Mouse (Mus musculus) midbrain, embryonic 12.5 days (tissue): ENCODE results near the gene Pigc. TPM values are rescaled to one million over a fixed set of nuclear protein-coding genes. Genes with fewer than 3 reads are reported as not detected.

ENCODE experiments used
- ATAC-seq: fragments of 200-750 bp; cut with Nextera tagmentation; 2 replicates; pipeline ENCODE4 v1.8.0; 2017; ENCODE audit warnings: low read depth, moderate TSS enrichment, moderate library complexity; ENCODE audit not compliant: low FRiP score
- H3K27ac ChIP-seq: fragments of 300-500 bp; sonication (generic); replicated peaks from 2 replicates; pipeline ENCODE4 v1.5.1; 2016; ENCODE audit warnings: mild to moderate bottlenecking
- H3K27me3 ChIP-seq: fragments of 300-500 bp; sonication (generic); 2 replicates; pipeline ENCODE4 v1.6.1; 2016; ENCODE audit warnings: mild to moderate bottlenecking
- H3K36me3 ChIP-seq: fragments of 300-500 bp; sonication (generic); 2 replicates; pipeline ENCODE4 v1.6.1; 2016
- H3K4me1 ChIP-seq: fragments of 300-500 bp; sonication (generic); 2 replicates; pipeline ENCODE4 v1.6.1; 2016
- H3K4me2 ChIP-seq: fragments of 300-500 bp; sonication (generic); replicated peaks from 2 replicates; pipeline ENCODE4 v1.6.1; 2016; ENCODE audit warnings: mild to moderate bottlenecking, moderate library complexity
- H3K4me3 ChIP-seq: fragments of 300-500 bp; sonication (generic); 2 replicates; pipeline ENCODE4 v1.5.1; 2016; ENCODE audit warnings: mild to moderate bottlenecking
- H3K9ac ChIP-seq: fragments of 300-500 bp; sonication (generic); replicated peaks from 2 replicates; pipeline ENCODE4 v1.6.1; 2016; ENCODE audit warnings: mild to moderate bottlenecking, moderate library complexity
- H3K9me3 ChIP-seq: fragments of 300-500 bp; sonication (generic); 2 replicates; pipeline ENCODE4 v1.6.1; 2016; ENCODE audit warnings: mild to moderate bottlenecking
- WGBS: fragments of 180-500 bp; shearing (Covaris S2); methylation state at CpG from one replicate; pipeline ENCODE4 v1.1.7; 2016; 5-methylcytosine and 5-hydroxymethylcytosine counted together
- polyA plus RNA-seq: library from polyadenylated mRNA; unstranded; fragments of >200 nt; fragmentation: Nextera tagmentation; extraction: Ambion mirVana; gene quantifications from 2 replicates; pipeline ENCODE4 v1.2.1, GENCODE M21; 2016

The Pigc gene
- 32.7 and 34.9 TPM in 2 replicates for polyA plus RNA-seq

DNA sequence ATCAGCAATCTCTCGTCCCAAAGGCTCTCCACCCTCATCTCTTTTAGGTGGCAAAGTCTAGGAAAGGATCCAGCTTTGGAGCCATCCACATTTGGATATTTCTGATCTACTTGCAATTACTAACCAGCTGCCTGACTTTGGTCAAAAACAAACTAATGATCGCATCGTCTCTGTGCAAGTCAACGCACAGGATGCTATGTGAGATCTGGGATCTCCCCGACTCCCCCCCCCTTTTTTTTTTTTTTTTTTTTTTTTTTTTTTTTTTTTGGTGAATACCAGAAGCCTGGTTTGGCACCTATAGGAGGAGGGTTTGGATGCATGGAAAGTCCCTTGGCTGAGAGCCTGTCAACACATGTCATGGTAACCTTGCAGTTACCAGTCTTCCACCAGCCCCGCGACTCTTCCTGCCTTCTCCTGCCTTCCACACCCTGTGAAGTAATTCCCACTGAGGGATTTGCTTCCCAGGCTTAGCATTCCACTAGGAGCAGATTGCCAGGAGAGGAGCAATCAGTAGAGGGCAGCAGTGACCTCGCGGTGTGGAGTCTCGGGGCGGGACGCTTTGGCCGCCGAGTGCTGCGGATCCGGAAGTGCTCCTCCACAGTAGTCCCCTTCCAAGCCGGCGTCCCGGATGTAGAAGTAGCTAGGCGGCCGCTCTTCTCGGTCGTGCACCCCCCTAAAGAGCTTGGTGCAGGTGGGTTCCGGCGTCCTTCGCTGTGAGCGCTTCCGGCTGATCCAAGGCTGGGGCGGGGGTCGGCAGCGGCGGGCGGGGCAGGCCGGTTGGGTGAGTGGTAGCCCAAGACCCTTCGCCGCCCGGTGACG is at the start of gene Pigc:
Gene Pigc (plus strand): TSS at position 598 of the 819 bp plus-strand sequence.
- H3K27ac ChIP-seq, result peak within 1 kb of the TSS; percentile 81
- 4% methylated on average over 38 of the region's 38 CpGs for WGBS
- H3K4me1 ChIP-seq, result peaks cover 7% of the 10 kb centered on the region
- peak; percentile 99 for ATAC-seq
- peak within 1 kb of the TSS; percentile 80 for H3K9ac ChIP-seq
- peaks cover 6% of the 10 kb centered on the region; the same call in 1 of the 2 replicates for H3K27me3 ChIP-seq
- H3K4me2 ChIP-seq, result peak within 1 kb of the TSS; percentile 59
- H3K36me3 ChIP-seq, result peaks cover 3% of the 10 kb centered on the region; the same call in 1 of the 2 replicates
- peak within 1 kb of the TSS; percentile 71 for H3K4me3 ChIP-seq
- no peaks in the 10 kb centered on the region for H3K9me3 ChIP-seq

- Histone ChIP-seq H3K4me3 (no peak overlapping the region), H3K36me3 (no peaks in the 10 kb centered on the region), H3K9me3 (no peaks in the 10 kb centered on the region), H3K27ac (no peak overlapping the region), H3K9ac (no peak overlapping the region), H3K4me1 (0 out of 2 replicates have a peak, but pooled peaks cover 4% of the 10 kb centered on the region), H3K27me3 (no peaks in the 10 kb centered on the region), H3K4me2 (no peak overlapping the region)
- no peak for ATAC-seq
- WGBS, result 91% methylated on average over 2 of the region's 2 CpGs
Observed at GRCm38 (mm10) chr1:161919594-161919993, 49.4 kb upstream of the Pigc start.

- Histone ChIP-seq H3K36me3 (no peaks in the 10 kb centered on the region), H3K4me3 (no peak overlapping the region), H3K9me3 (no peaks in the 10 kb centered on the region), H3K4me2 (no peak overlapping the region), H3K27me3 (no peaks in the 10 kb centered on the region), H3K27ac (no peak overlapping the region), H3K9ac (no peak overlapping the region), H3K4me1 (0 out of 2 replicates have a peak, but pooled peaks cover 4% of the 10 kb centered on the region)
- ATAC-seq, result no peak
- 87% methylated on average over 9 of the region's 9 CpGs for WGBS
Observed at GRCm38 (mm10) chr1:161920475-161921454, 48.2 kb upstream of the Pigc start.

DNA sequence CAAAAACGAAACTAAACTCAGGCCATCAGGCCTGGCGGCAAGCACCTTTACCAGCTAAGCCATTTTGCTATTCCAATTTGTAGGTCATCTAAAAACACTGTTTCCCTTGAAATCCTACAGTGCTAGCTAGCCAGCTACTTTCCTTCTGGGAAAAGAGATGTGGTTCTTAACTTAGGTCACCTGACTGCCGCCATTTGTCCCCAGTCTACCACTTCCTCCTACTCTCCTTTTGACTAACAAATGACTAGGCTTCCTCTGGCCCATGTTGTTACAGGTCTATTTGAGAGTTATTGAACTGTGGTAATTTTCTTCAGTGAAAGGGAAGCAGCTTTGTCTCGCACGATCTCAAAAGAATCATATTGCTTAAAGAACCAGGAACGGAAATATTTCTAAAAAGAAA is 47.1 kb upstream of the Pigc start:
- H3K27ac ChIP-seq, result no peak overlapping the region
- H3K4me1 ChIP-seq, result 0 out of 2 replicates have a peak, but pooled peaks cover 4% of the 10 kb centered on the region
- no peaks in the 10 kb centered on the region for H3K36me3 ChIP-seq
- H3K27me3 ChIP-seq, result no peaks in the 10 kb centered on the region
- ATAC-seq, result no peak
- H3K9me3 ChIP-seq, result no peaks in the 10 kb centered on the region
- H3K4me3 ChIP-seq, result no peak overlapping the region
- H3K9ac ChIP-seq, result no peak overlapping the region
- 84% methylated on average over 6 of the region's 6 CpGs for WGBS
- no peak overlapping the region for H3K4me2 ChIP-seq

- Histone ChIP-seq H3K4me1 (no peaks in the 10 kb centered on the region), H3K27ac (no peak overlapping the region), H3K4me3 (no peak overlapping the region), H3K4me2 (no peak overlapping the region), H3K9me3 (no peaks in the 10 kb centered on the region), H3K9ac (no peak overlapping the region), H3K36me3 (no peaks in the 10 kb centered on the region), H3K27me3 (no peaks in the 10 kb centered on the region)
- ATAC-seq, result no peak
- WGBS, result 52% methylated on average over 3 of the region's 3 CpGs
Observed at GRCm38 (mm10) chr1:161924321-161924720, 44.7 kb upstream of the Pigc start.

- no peaks in the 10 kb centered on the region for H3K9me3 ChIP-seq
- H3K4me1 ChIP-seq, result no peaks in the 10 kb centered on the region
- H3K27me3 ChIP-seq, result no peaks in the 10 kb centered on the region
- no peak overlapping the region for H3K9ac ChIP-seq
- no peak overlapping the region for H3K4me2 ChIP-seq
- H3K36me3 ChIP-seq, result no peaks in the 10 kb centered on the region
- 87% methylated on average over 13 of the region's 13 CpGs for WGBS
- no peak for ATAC-seq
- H3K4me3 ChIP-seq, result no peak overlapping the region
- H3K27ac ChIP-seq, result no peak overlapping the region
Observed at GRCm38 (mm10) chr1:161925281-161925805, 43.6 kb upstream of the Pigc start.

- H3K27me3 ChIP-seq, result no peaks in the 10 kb centered on the region
- H3K27ac ChIP-seq, result no peak overlapping the region
- H3K4me3 ChIP-seq, result no peak overlapping the region
- ATAC-seq, result no peak
- H3K4me1 ChIP-seq, result no peaks in the 10 kb centered on the region
- no peak overlapping the region for H3K9ac ChIP-seq
- 90% methylated on average over 2 of the region's 2 CpGs for WGBS
- H3K9me3 ChIP-seq, result no peaks in the 10 kb centered on the region
- no peaks in the 10 kb centered on the region for H3K36me3 ChIP-seq
- H3K4me2 ChIP-seq, result no peak overlapping the region
Observed at GRCm38 (mm10) chr1:161927976-161928375, 41.0 kb upstream of the Pigc start.

GRCm38 (mm10) chr1:161931313-161931712 is 37.7 kb upstream of the Pigc start:
- Histone ChIP-seq H3K4me1 (no peaks in the 10 kb centered on the region), H3K4me2 (no peak overlapping the region), H3K27ac (no peak overlapping the region), H3K27me3 (no peaks in the 10 kb centered on the region), H3K4me3 (no peak overlapping the region), H3K36me3 (no peaks in the 10 kb centered on the region), H3K9me3 (no peaks in the 10 kb centered on the region), H3K9ac (no peak overlapping the region)
- WGBS, result 79% methylated on average over 4 of the region's 4 CpGs
- no peak for ATAC-seq

DNA sequence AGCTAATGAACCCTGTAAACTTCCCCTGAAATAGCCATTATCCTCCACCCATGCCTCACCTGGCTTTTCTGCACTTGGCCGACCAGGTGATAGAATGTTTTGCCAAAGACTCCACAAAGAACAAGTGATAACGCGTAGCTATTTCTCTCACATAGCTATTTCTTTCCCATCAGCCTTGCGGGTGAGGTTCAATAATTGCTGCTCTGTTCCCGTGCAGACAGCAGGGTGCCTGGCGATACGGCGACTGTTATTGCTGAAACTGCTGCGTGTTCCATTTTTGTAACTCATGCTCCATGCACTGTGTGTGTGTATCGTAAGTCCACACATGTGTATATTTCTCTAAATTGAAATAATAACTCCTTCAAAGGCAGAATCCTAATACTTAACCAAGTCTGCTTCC is 37.2 kb upstream of the Pigc start:
- Histone ChIP-seq H3K9ac (no peak overlapping the region), H3K4me3 (no peak overlapping the region), H3K4me2 (no peak overlapping the region), H3K36me3 (no peaks in the 10 kb centered on the region), H3K27ac (no peak overlapping the region), H3K4me1 (no peaks in the 10 kb centered on the region), H3K27me3 (no peaks in the 10 kb centered on the region), H3K9me3 (no peaks in the 10 kb centered on the region)
- ATAC-seq, result no peak
- 89% methylated on average over 10 of the region's 10 CpGs for WGBS

DNA sequence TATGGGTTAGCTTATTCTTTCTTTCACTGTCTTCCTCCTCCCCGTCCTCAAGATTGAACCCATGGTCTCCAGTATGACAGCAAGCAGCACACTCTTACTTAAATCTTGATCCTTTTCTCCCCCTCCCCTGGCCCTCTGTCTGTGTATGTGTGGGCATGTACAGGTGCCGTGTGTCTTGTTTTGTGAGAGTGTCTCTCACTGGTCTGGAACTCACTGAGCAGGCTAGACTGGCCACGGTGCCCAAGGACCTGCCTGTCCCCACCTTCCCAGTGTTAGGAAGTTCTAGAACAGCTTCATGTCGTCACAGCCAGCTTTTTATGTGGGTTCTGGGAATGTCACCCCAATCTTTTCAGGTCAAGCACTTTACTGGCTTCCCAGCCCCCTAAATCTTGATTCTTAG is 36.7 kb upstream of the Pigc start:
- H3K27ac ChIP-seq, result no peak overlapping the region
- H3K4me2 ChIP-seq, result no peak overlapping the region
- no peaks in the 10 kb centered on the region for H3K36me3 ChIP-seq
- no peaks in the 10 kb centered on the region for H3K4me1 ChIP-seq
- ATAC-seq, result no peak
- H3K4me3 ChIP-seq, result no peak overlapping the region
- no peak overlapping the region for H3K9ac ChIP-seq
- no peaks in the 10 kb centered on the region for H3K9me3 ChIP-seq
- WGBS, result 94% methylated on average over 4 of the region's 4 CpGs
- no peaks in the 10 kb centered on the region for H3K27me3 ChIP-seq

DNA sequence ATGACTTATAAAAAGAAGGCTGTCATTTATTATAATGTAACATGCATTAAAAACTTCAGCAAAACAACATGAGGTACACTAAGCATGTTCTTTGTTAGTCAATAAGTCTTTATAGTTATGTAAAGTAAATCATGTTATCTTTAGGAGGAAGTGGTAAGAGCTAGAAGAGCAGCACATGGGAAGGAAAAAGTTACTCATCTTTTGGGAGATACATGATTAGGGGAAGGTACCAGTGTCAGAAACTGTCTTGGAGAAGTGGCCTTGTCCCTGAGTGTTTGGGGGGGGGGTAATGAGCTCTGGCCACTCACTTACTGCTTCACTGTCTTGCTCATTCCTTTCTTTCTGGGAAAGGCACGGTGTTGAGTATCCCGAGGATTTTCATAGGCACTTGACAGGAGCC is 26.9 kb upstream of the Pigc start:
- Histone ChIP-seq H3K4me3 (no peak overlapping the region), H3K4me2 (no peak overlapping the region), H3K36me3 (no peaks in the 10 kb centered on the region), H3K27ac (no peak overlapping the region), H3K4me1 (no peaks in the 10 kb centered on the region), H3K9me3 (no peaks in the 10 kb centered on the region), H3K27me3 (no peaks in the 10 kb centered on the region), H3K9ac (no peak overlapping the region)
- no peak for ATAC-seq
- 89% methylated on average over 2 of the region's 2 CpGs for WGBS
